Mouse (Mus musculus): Measurements from ENCODE around the gene Slc37a3.
"Not testable (repeated sequence)": the region's sequence is repeated elsewhere in the genome, so short reads cannot be mapped to it uniquely, and the experiment has no call there.

The Slc37a3 gene

DNA sequence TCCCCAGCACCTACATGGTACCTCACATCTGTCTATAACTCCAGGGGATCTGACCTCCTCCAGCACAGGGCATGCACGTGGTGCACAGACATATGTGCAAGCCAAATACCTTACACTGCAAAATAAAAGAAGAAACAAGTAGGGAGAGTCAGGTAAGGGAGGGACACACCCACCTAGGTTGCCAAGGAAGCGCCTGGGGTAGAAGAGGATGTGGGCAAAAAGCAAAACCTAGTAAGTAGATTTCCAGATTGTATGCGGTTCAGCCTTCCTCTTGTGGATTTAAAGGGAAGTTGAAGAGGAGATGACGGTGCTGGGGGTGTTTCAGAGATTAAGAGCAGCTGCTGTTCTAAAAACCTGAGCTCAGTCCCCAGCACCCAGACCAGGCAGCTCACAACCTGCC lies 1.7 kb upstream of the Slc37a3 start:
- no peak for DNase-seq (ENCODE audit: low spot score in 2 of 2)

DNA sequence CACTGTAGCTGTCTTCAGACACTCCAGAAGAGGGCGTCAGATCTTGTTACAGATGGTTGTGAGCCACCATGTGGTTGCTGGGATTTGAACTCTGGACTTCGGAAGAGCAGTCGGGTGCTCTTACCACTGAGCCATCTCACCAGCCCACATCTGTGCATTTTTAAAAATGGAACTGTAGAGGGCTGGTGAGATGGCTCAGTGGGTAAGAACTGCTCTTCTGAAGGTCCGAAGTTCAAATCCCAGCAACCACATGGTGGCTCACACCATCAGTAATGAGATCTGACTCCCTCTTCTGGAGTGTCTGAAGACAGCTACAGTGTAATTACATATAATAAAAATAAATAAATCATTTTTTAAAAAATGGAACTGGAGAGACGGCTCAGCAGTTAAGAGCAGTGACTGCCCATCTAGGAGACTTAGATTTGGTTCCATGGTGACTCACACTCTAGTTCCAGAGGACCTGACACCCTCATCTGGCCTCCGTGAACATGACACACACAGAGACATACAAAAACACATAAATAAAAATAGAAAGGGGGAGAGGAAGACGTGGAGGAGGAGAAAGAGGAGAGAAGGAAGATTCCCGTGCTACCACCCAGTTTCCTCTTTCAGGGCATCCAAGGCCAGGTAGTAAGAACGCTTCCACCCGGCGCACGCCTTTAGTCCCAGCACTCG lies 823 bp upstream of the Slc37a3 start:
- DNase-seq (ENCODE audit: low spot score in 2 of 2), result not testable (repeated sequence)

DNA sequence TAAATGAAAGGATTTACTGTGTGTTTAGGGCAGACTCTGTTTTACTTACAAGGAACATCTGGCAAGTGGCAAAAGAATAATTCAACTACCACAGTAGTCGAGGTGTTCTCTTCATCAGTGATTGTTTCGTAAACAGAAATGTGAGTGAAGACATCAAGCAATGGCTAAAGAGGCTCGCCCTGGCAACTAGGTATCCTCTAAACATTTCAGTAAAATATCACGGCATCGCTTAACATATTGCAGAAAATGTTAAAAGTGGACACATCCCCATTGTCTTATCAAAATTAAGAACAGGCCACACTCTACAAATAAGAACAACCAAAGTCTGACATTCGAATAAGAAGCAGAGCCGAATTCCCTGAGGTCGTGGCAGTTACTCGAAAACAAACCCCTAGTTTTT lies 700 bp downstream of the Slc37a3 start:
- no peak for DNase-seq (ENCODE audit: low spot score in 2 of 2)

DNA sequence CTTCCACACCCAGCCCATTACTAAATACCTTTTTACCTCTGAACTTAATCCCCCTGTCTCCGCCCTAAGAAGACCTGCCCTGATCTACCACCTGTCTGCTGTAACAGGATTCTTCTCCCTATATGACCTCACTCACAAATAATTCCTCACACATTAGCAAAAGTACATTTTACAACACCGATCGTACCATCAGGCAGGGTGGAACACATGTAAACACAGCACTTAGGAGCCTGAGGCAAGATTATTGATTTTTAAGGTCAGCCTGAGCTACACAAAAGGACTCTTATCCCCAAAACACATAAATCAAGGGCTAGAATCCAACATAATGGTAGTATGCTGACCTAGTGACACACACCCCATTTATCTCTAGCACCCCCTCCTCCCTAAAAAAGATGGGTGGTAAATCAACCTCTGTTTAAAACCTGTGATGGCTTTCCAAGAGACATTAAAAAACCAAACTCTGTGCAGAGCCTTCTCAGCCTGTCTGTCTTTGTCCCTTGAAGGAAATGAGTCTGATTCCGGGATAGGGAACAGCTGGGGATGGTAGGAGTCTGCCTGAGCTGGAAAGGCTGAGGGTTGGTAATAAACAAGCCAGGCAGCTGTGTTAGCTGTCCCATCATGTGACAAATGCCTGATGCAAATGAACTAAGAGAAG lies 4.0 kb downstream of the Slc37a3 start:
- no peak for DNase-seq (ENCODE audit: low spot score in 2 of 2)

DNA sequence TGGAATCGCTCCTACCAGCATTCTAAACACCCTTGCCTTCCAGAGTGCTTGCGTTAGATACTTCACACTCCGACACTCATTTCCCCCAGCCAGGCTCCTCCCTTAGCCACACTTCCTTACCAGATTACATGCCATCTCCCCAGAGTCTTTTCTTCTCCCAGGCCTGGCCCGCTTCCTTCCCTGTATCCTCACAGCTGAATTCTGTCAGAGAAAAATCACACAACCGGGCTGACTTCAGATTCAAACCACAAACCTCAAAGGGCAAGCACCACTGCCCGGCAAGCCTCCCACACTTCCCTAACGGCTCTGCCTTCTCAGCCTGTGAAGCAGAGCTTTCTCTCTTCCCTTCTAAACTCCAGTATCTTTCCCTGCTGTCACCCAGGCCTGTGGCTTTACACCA lies 4.7 kb downstream of the Slc37a3 start:
- peak in 1 of 2 experiments; percentile 40 for DNase-seq (ENCODE audit: low spot score in 2 of 2)

DNA sequence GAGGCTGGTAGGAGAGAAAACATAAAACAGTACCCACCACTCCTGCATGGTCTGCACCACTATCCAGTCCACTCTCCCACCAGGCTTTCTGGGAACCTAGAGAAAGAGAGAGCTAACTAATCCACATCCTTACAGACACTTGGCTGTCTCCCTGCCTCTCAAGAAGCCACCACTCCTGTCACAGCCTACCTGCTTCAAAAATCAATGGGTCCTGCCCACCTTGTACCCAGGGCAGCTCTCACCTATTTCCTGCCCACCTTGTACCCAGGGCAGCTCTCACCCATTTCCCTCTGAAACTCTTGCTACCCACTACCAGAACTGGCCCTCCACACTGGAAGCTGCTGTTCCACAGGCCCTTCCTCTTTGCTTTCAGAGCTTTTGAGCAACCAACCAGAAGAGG lies 5.4 kb downstream of the Slc37a3 start:
- DNase-seq (ENCODE audit: low spot score in 2 of 2), result no peak

DNA sequence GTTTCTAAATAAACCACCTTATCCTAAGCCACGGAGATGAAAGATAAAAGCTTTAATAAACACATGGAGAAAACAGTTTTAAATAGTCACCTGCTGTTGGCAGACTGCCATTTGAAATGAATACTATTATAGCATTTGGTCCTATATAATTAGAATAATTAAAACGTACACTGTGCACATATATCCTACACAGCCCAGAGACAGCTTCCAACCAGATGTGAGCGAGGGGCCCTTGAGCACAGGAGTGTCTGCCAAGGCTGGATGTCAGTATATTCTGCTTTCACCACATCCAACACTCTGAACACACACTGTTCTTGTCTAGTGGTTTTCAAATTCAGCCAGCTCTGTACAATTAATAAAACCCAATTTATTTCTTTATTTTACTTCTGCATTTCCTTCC lies 7.8 kb downstream of the Slc37a3 start:
- DNase-seq (ENCODE audit: low spot score in 2 of 2), result no peak

DNA sequence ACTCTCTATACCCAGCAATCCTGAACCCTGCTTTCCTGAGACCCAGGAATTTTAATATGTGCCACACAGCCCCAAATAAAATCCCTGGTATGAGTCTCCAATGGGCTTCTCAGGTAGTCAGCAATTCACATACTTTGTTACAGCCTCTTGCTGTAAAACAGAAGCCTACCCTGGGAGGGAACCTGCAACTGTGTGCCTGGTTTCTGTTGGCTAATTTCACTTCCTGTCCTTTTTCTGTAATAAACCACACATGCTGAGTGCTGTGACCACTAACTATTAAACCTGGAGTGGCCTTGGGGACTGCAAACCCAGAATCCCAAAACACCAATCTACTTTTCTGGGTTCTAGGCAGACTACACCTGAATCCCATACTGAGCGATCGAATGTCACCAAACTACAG lies 14.8 kb downstream of the Slc37a3 start:
- DNase-seq (ENCODE audit: low spot score in 2 of 2), result no peak

DNA sequence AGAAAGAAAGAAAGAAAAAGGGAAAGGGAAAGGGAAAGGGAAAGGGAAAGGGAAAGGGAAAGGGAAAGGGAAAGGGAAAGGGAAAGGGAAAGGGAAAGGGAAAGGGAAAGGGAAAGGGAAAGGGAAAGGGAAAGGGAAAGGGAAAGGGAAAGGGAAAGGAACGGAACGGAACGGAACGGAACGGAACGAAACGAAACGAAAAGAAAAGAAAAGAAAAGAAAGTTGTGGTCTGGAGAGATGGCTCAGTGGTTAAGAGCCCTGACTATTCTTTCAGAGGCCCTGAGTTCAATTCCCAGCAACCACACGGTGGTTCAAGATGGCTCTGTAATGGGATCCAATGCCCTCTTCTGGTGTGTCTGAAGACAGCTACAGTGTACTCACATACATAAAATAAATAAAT lies 18.3 kb downstream of the Slc37a3 start:
- not testable (repeated sequence) for DNase-seq (ENCODE audit: low spot score in 2 of 2)

DNA sequence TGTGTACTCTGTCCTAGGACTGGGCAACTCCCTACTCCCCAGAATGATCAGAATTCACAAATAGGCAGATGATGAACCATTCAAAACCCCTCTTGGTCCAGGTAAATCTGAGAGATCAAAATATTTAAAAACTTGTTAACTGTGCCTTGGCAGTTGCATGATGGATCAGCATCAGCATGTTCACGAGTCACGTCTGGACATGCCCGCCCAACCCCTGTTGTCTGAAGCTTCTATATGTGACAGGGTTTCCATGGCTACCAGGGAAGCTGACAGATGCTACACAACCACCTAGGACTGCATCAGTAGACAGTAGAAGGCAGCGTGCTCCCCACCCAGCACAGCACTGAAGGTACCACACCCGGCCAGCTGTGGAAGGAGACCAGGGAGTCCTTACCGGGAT lies 28.5 kb downstream of the Slc37a3 start:
- no peak for DNase-seq (ENCODE audit: low spot score in 2 of 2)

DNA sequence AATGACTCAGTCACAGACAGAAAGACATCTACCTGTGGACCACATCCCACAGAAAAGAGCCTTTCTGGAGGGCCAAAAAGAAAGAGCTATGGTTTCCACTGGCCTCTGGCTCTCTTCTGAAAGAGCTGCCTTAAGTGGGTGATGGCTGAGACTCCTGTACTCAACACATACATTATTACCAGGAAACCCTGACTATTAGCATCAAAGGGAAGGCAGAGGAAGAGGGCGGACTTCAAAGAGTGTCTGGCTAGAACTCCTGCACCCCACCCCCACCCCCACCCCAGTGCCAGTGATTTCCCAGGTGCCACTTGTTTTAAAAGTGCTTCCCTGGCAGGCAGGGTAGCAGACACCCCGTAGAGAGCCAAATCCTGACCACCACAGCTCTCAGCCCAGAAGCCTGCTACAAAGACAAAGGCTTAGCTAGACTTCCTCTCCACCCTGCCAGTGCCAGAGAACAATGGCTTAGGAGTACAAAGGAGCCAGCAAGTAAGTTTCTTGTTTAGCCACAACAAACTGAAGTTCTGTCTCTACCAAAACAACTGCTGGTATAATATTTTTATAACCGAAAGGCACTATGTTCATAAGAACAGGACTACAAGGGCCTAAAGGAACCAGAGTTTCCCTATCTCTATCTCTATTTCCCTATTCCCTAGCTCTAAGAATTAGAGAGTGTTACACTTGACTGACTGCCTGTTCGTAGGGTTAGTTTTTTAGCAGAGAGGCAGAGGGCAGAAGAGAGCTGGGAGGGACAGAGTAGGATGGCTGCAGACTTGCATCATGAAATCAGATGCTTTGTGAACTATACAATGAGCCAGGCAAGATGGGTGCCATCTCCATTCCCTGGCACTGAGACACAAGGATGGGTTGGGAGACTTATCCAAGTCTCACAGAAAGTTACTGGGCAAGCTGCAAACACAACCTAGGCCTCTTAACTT lies 29.3 kb downstream of the Slc37a3 start:
- no peak for DNase-seq (ENCODE audit: low spot score in 2 of 2)

DNA sequence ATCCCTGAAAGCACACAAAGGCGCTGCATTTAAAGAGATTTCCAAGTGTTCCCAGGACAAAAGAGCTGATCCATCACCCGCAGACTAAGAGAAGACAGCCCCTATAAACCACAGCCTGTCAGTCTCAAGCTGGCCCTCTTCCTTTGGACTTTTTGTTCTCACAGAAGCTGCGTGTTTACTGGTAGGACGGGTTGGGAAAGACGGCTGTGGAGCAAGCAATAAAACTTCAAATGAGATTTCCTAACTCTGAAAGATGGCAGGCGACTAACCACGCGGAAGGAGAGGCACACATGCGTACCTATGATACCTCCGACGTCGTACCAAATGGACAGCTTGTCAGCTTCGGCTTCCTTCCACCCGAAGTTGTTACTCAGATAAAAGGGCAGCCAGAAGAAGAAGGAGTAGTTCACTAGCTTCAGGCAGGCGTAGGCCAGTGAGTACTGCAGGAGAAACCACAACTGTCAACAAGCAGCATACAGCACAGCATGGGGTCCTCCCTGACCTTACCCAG lies 30.4 kb downstream of the Slc37a3 start:
- no peak for DNase-seq (ENCODE audit: low spot score in 2 of 2)

DNA sequence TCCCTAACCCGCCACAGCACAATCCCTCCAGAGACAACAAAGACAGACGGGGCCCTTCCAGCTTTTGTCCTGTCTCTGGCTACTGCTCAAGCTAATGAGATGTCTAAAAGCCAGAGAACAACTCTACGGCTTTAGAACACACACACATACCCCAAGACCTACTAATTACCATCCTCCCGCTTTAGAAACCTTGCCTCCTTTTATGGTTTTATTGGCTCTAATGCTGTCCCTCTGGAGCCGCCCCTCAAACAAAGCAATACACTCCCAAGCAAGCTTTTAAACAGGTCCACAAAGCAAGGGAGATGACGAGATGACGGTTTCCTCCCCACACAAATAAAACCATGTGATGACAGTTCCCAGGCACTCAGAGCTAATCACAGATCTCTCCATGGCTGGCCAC lies 32.0 kb downstream of the Slc37a3 start:
- no peak for DNase-seq (ENCODE audit: low spot score in 2 of 2)

DNA sequence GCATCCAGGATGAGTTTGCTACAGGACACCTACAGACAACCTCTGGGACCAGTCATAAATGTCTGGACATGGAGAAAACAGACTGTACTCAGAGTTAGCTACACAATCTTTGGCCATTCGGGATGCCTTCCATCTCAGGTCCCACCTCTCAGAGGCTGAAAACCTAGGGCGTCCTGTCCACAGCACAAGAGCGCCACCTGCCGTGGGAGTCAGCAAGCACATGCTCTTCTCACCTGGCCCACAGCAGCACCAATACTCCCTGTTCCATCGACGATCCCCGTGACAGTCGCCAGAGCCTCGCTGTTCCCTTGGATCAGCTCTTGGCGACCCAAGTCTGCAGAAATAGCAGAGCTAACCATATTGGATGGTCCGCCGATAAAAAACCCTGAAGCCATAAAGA lies 33.5 kb downstream of the Slc37a3 start:
- DNase-seq (ENCODE audit: low spot score in 2 of 2), result peak; percentile 74 to 85

DNA sequence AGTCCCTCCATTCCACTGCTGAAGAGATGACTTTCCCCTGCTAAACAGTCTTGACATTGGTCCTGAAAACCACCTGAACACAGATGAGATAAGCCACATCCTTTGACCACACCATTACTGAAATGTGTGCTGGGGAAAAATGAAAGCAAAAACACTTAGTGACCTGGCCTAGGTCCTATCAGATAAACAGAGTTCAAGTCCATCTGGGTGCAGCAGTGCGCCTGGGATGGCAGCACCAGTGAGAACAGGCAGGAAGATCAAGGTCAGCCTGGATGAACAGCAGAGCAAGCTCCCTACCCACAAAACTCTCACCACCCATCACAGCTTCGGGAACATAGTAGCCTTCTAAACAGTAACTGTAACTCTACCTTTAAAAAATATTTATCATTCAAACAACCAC lies 35.7 kb downstream of the Slc37a3 start:
- DNase-seq (ENCODE audit: low spot score in 2 of 2), result no peak

DNA sequence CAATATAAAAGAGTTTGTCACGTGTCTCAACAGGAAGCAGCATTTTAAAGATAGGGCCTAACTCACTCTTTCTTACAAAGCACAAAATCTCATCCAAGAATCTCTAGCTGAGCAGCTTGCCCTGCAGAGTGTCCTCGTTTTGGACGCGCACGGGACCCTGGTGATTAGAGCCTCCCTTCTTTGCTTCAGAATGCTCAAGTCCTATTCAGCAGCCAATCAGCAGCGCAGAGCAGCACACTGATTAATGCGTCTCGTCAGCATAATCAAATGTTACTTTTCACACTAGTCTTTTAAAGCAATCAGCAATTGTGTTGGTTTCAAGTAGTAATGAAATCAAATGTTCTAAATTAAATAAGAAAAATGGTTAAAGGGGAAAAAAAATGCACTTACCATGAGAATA lies 39.1 kb downstream of the Slc37a3 start:
- no peak for DNase-seq (ENCODE audit: low spot score in 2 of 2)

DNA sequence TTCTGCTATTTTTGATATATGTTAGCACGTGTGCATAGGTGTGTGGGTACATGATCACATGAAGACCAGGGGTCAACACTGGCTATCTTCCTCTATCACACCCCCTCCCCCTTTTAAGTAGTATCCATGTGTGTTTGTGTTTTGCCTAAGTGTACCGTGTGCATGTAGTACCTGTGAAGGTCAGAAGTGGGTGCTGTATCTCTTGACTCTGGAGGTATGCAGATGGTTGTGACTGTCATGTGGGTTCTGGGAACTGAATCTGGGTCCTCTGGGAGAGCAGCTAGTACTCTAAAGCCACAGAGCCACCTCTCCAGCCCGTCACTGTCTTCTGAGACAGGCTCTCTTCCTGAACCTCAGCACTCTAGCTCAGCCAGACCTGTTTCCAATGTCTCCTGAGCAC lies 42.6 kb downstream of the Slc37a3 start:
- no peak for DNase-seq (ENCODE audit: low spot score in 2 of 2)

DNA sequence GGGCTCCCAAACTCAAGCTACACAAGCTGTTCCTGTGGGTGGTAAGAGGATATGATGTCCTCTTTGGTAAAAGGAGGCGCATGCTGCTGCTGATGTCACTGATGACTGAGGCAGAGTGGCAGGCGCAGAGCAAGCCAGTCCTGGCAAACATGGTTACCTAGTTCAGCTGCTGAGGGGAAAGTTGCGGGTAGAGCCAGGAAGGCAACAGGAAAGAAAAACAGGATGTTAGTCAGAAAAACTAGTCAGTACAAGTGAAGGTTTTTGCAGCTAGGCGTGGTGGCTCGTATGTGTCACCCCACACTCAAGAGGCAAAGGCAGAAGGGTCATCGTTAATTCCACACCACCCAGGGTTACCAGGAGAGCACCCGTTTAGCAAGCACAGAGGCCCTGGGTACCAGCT lies 43.3 kb downstream of the Slc37a3 start:
- DNase-seq (ENCODE audit: low spot score in 2 of 2), result no peak

DNA sequence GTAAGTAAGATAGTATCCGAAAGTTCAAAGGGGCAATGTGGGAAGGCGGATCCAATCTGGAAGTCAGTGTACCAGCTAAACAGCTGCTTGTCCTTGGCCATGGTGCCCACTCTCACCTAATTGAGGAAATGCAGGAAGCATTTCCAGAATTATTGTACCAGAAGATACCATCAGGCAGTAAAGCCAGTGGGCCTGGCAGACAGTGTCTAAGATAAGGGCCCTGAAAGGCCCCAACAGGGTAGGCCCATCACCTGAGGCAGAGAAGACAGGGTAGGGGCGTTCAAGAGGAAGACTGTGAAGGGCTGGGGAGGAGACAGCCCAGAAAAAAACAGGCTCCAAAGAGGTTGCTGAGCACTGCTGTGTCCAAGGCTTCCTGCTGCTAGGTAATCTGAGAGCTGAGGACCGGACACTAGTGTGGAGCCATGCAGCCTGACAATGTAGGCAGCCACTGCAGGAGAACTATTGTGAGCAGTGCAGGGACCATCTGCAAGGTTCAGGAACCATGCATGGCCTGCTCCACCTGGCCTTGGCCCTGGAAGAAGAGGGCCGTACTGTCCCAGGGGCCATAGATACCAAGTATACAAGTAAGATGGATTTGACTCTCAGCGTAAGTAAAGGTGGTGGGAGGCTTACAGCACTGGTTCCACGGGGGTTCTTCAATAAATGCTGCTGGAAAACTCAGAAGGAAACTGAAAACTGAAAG lies 45.3 kb downstream of the Slc37a3 start:
- no peak for DNase-seq (ENCODE audit: low spot score in 2 of 2)

DNA sequence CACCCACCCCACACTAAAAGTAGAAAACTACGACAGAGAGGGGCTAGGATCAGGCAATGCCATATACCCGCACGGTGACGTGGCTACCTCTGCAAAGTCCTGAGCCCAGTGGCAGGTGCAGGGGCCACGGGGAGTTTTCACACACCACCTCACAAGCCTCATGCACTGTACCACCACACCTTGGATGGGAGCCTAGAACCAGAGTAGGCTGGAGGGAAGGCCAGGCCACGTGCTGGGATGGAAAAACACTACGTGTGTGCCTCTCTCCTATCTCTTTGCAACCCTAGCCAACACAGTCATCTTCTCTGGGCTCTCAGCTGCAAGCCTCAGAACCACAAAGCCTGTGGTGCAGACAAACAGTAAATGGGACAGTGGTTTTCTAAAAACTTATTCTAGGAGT lies 46.5 kb downstream of the Slc37a3 start:
- DNase-seq (ENCODE audit: low spot score in 2 of 2), result no peak

DNA sequence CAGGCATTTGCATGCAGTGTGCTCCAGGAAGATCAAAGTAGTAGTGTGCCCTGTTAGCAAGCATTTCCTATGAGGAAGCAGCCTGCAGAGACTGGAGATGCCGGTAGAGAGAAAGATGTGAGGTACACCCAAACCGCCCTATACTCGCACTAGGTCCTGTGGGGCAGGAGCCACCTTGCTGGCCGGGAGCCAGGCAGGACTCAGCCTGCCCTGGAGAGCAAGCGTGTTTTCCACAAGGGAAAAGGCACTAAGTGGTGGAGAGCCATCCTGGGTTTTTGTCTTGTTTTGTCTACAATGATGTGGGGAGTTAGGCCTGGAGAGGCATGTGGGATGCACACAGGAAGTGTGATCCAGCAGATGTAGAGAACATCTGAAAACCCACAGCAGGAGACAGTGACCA lies 57.2 kb downstream of the Slc37a3 start:
- no peak for DNase-seq (ENCODE audit: low spot score in 2 of 2)
